Mouse (Mus musculus) lung, postnatal 4 days (tissue): ENCODE results near the gene Etv1.

Source experiments
- DNase-seq, 2 experiments: peaks; one replicate each; pipeline ENCODE4 v3.0.0; 2021

Gene Etv1

DNA sequence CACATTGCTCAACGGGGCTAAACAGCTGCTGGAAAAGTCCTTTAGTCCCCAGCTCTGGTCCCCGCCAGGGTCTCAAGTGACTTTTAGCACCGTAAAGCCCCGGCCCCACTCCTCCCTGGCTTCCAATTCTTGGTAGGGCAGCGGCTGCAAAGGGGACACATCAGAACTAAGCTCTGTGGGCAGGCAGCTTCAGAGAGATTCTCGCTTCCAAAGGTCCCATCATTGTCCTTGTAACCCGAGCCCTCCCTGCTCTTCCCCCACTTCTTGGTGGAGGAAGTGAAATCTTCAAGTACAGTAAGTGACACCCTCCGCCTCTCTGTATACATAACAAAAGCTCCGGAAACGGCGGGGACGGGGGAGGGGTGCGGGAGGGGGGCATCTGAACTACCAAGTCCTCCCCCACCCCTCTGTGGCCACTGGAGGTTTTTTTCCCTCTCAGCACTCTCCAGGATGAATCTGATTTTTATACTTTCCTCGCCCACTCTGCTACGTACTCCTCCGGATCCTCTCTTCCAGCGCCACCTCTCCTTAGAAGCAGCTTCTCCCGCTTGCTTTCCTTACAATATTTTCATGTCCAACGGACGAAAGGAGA, at the start of gene Etv1:
TSS of gene Etv1 (plus strand) at position 195 of the 592 bp plus-strand sequence.
- peak; percentile 72 to 82 for DNase-seq

DNA sequence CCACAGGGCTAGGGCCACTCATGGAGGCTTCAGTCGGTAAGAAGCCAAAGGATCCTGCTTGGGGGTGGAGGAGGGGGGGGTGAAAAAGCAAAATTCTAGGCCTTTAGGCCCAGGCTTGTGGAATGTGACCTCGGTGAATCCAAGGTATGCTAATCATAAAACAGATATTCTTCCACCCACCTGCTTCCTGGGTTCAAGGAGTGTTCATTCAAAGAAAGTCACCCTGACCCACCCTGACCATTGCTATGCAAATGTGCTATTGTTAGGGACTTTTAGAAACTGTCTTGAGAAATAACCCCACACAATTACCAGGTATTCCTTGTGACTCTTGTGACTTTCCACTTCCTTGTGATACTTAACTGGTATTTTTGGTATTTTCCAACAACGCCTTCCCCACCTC, 49.5 kb upstream of the Etv1 start:
- no peak for DNase-seq

DNA sequence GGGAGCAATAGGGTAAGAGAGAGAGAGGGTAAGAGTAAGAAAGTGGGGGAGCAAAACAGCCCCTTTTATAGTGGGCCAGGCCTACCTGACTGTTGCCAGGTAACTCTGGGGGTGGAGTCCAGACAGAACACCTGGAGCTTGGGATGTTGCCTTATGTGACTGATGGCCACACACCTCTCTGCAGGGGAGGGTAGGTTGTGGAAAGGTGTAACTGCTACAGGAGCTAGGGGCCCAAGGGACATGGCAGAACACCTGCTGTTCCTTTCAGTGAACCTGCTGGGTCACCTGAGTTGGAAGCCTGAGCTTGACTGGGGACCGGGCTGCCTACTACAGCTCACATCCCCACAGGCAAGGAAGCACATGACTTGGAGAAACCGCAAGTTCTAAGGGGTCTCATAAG, 48.4 kb upstream of the Etv1 start:
- DNase-seq, result no peak

DNA sequence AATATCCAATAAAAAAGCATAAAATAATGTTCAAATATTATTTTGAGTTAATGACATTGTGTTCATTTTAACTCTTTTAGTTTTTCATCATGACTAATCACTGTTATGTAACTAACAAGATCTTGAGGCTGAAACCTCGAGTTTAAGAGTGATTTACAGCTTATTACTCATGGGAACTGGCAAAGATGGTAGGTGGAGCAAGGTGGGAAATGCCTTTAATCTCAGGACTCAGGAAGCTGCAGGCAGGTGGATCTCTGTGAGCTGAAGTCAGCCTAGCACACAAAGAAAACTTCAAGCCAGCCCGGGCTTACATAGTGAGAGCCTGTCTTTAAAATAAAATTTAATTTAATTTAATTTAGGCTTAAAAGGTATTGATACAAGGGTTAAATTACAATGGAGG, 19.9 kb upstream of the Etv1 start:
- no peak for DNase-seq

DNA sequence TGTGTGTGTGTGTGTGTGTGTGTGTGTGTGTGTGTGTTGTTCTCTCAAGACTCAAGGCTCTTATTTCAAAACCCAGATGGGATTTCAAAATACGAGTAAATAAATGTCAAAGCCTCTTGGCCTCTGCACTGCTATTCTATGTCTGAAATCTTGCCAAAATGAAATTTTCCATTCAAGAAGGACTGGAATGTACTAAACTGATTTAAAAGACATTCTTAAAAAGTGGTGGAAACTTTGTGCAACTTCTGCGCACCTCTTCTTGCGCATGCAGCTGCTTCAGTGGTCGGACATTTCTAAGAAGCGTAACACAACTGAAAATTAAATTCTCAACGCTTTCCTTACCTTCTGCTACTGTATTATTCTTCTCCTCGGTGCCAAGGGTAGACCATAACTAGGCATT, 1.9 kb upstream of the Etv1 start:
- DNase-seq, result peak; percentile 28 to 46

DNA sequence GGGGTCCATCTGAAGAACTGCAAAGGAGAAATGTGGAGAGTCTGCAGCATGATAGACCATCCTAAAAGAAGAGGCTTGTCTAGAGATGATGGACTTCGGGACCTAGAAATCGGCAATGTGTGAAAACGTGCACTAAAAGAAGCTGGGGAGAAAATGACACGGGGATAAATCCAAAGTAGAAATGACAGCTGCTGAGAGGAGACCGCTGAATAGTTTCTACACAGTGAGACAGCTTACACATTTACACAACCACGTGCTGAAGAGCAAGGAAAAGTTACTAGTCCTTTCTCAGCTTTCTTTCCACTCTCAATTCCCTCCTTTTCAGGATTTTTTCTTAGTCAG, 1.3 kb upstream of the Etv1 start:
- DNase-seq, result no peak

DNA sequence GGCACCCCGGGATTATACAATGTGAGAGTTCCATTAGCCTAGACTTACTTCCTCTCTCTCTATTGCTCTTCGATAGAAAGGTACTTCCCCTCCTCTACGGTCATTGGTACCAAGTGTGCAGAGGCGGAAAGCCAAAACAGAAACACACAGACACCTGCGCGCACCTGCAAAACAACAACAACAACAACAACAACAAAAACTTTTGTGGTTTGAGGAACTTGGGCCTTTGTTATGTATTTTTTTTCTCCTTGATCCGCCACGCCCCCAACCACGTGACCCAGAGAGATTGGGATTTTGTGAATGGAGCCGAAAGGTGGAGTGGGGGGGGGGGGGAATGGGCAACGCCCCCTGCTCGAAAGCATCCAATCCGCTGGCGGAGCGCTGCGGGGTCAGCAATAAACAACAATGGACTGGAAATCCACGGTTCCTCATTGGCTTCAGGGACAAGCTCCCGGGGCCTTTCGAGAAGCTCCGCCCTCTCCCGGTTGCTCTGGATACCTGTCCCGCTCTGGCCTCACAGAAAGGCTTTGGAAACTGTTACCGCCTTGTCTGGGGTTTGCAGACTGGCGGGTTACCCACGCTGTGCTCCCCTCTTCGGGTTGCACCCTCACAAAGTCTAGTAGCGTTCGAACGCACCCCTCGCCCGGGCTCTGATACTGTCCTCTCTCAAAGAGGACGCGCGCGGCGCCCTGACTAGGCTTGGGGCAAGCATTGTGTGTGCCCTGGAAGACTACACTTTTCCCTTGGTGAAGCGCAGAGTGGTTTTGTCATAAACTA, 693 bp upstream of the Etv1 start:
- peak; percentile 87 to 94 for DNase-seq

DNA sequence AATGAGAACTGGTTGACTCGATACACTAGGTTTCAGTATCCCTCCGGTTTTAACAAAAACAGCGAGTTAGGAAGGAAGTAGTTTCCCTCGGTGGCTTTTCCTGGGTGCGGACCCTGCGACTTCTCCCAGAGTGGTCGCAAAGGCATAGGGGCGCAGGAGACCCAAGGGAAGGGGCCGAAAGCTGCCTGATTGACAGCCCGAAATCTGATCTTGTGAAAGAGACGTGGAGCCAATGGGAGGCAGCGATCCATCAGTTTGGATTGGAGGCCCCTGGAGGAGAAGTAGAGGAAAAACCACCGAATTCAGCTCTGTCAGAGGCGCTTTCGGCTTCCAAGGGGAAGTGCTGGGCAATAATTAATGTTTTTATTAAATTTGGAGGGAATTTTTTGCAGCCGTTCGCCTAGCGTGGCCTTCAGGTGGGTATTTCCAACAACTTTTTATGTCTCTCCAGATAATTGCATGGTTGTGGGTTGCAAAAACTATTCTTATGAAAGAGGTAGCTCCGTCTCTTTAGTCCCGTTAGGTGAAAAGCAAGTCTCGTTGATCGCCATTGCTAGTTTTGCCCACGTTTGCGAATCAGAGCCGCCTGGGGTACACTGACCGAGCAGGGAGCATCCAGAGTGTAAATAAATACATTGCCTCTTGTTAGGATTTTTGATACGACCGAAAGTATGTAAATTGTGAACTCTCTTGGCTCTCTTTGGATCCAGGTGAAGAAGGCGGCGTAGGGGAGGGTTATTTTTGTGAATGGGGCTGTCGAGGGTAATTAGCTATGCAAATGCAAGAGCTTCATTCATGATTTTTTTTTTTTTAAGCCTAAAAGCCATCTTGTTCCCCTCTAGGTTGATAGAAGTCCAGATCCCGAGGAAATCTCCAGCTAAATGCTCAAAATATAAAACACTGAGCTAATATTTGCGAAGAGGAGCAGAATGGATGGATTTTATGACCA, 1.1 kb downstream of the Etv1 start:
- peak; percentile 76 to 81 for DNase-seq

DNA sequence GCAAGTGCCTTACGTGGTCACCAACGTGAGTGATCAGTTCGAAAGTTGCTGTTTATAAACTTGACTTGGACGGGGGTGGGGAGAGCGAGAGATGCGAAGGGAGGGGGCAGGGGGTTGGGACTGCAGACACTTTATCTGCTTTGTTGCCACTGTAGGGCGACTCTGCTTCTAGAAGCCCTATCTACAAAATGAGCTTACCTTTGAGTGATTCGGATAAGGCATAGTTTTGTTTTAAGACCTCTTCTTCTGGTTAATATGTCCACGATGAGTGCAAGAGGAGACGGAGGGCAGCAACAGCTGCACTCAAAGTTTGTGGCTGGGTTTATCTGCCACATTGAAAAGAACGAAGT, 1.8 kb downstream of the Etv1 start:
- peak; percentile 32 to 34 for DNase-seq

DNA sequence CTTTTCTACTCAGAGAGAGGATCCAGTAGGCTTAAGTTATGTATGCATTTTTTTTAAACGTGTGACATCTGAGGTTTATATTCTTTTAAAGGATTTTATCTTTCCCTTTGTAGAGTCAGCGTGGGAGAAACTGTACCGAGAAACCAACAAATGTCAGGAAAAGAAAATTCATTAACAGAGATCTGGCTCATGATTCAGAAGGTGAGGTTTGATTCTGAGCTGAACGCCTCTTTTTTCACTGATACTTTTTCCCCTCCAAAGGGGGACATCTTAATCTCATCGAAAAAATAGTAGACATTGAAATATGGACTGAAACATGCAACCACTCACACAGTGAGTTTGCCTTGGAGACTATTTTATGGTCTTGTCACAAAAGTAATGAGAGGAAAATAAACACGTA, 2.5 kb downstream of the Etv1 start:
- DNase-seq, result no peak

DNA sequence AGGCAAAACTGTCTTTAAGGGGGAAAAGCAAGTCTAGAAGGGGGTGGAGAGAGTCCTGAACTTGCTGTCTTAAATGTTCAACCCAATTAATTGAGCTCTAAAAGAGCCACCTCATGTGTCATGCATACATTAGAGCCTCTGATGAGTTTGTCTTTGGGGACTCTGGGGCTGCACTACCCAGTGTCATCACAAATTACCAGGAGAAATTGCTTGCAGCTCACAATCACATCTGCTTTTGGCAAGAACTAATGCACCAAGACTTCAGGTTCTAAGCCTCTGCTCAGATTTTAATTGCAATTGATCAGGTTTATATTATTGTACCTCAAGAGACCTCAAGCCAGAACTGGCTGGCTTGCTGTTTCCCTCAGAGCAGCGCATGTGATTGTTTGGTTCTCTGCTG, 4.1 kb downstream of the Etv1 start:
- no peak for DNase-seq

DNA sequence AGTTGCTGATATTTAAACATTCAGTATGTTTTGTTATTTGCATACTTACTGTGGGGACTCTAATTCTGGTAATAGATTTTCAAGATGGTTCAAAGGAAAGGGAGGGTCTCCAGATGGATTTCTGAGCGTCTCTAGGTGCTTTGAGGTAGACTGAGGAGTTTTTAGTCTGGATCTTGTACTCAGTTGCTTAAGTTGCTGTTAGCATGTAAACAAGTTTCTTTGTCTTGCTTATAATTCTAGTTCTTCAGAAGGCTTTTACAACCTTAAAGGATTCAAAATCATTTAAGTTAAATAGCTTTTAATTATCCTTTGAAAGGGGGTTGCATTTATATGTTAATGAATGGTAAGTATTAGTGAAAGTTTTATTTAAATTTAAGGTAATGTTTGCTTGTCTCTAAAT, 5.0 kb downstream of the Etv1 start:
- DNase-seq, result no peak

DNA sequence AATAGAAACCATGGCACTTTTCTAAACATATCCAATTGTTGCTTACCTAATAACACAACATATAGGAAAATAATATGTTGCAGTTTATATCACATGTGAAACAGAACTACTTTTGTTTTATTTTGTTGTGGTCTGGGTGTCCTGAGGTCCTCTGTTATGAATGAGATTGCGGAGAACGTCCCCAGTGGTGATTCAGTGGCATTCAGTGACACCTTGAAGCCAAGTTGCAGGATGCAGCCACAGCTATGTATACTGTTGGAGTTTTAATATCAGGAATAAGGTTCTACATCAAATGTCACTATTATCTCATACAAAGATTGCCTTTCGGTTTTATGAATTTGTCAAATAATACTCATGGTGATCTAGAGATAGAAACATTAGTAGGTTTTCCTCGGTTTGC, 7.4 kb downstream of the Etv1 start:
- DNase-seq, result no peak

DNA sequence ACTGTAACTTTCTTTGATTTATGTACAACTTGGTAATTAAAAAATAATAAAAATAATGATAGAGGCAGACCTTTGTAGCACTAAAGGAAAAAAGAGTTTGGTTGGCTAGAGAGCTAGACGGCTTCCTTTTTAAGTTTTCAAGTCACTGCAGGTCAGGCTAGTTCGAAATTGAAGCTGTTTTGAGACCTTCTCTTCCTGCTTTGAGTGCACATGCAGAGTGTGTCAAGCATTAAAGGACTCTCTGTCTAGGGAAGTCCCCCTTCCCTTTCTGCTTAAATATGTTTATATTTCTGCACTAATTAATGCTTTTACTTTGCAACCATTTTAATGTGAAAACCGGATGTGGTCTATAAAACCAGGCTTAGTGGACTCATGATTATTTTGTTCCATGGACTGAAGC, 8.5 kb downstream of the Etv1 start:
- DNase-seq, result no peak

DNA sequence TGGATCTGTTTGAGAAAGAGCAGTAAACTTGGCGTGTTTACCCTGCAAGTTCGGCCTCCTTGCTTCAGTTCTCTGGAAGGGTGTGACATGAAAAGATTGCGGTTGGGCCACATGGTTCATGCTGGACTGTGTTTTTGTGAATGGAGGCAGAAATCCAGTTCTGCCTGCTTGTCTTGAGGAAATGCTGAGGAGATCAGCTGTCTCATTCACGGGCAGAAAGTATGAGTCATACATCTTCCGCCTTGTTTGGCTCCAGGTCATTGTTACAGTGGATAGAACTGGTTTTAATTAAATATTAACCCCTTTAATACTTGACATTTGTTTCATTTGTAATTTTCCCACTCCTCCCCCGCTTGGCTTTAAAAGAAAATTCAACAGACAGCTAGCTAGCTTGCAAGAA, 9.4 kb downstream of the Etv1 start:
- DNase-seq, result peak; percentile 54 to 66

DNA sequence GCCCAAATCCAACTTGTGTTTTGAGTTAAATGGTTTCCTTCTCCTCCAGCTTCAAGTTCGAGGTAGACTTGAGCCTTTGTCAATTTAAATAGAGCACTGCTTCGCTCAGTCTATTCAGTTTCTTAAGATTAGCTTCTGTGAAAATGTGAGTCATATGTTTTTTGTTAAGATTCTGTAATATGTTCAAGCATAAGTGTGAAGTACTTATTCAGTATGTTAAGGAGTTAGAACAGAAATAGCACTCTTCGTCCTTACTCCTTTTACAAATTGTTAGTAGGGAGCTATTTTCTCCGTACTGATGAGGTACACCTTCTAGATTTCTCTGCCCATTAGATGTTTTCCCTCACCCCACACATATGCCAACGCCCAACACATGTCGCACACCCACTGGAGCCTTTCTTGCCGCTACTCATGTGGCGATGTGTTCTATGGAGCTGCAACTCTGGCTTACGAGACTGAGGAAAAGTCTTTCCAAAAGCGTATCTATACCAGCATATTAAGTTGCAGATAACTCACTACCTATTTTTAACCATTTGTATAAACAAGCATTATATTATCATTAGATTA, 10.7 kb downstream of the Etv1 start:
- no peak for DNase-seq

DNA sequence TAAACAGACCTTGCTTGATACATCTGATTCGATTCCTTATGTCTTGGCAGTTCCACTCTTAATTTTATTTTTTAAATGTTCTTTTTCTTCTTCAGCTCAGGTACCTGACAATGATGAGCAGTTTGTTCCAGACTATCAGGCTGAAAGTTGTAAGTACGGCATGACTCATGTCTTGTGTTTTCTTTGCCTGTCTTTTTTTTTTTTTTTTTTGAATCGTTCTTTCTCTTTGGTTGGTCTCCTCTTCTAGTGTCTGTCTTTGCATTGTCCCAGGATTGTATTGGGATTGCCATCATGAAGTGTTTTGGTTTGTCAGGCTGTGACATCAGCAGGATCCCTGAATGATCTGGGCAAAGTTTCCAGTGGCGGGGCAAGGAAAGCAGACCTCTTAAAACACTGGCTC, 13.9 kb downstream of the Etv1 start:
- peak in 1 of 2 experiments; percentile 6 for DNase-seq

DNA sequence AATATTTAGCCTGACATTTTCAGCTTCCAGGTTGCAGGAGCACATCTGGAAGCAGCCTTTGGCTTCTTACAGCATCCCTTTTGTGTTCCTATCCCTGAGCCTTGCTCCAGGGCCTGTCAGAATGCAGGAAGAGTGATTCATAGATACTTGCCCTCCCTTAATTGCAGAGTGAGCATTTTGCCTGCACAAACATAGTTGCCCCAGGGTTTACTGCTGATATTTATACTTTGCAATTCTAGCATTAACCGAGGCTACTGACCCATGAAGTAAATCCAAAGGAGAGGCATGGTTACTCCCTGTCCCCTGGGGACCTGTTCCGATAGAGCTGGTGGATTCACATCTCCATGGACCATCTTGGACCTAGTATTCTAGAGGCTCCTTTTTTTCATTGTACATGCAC, 14.5 kb downstream of the Etv1 start:
- DNase-seq, result no peak

DNA sequence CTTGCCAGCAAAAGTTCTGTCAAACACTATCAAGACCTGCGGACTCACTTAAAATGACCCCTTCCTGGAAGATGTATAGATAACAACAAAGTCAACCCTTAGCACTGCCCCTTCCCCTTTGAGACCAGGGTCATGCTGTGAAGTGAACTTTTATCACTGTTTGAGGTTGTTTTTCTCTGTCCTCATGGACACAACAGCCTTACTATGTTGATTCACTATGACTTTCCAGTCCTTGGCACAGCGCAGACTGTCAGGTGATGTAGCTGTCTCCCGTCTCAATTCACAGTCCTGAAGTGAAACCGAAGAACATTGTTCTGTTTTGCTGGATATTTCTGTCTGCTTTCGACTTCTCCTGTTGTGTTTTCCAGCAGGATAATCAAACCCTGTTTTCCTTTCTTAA, 27.9 kb downstream of the Etv1 start:
- DNase-seq, result no peak

DNA sequence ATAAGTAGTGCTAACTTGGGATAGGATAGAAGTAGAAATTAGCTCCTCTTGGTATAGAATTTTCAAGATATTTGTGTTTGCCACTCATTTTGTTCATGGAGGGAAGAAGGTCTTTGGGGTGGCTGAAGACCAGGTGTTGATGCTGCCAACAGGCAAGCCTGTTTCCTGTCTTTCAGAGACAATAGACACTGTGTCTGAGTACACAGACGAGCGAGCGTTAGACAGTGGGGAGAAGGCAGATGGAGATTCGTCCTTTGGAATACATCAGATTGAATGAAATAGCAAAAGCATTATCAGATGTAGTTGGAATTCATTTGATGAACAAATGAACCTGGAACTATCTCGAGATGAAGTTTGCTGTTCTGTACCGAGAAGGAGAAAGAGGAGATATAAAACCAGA, 33.2 kb downstream of the Etv1 start:
- no peak for DNase-seq

DNA sequence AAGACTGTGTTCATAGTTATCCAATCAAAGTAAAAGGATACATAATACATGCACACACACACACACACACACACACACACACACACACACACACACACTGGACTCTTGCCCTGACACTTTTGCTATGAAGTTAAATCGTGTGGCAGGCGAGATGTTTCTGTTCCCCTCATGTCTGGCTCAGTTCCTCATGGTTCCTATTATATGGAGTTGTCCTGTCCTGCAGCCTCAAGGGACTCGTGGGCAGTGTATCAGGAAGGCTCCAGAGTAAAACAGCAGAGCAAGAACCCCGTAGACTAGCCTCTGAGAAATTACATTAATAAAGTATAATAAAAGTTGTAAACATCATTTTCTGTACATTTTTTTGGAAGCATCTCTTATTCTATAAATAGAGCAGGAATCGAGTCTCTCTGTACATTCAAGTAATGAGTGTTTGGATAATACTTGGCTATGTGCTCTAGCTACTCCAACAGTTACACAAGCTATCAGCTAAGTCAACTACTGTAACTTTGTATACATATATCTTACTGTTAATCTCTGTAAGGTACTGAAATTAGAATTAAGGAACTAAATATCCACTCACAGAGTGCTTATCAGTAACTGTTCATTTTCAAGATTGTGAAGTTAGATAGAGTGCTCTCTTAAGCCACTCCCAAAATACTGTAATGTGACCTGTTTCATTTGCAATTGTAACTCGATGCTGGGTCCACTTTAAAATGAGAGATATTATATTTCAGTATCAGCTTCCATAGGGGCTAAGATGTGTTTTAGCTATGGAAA, 35.0 kb downstream of the Etv1 start:
- no peak for DNase-seq

DNA sequence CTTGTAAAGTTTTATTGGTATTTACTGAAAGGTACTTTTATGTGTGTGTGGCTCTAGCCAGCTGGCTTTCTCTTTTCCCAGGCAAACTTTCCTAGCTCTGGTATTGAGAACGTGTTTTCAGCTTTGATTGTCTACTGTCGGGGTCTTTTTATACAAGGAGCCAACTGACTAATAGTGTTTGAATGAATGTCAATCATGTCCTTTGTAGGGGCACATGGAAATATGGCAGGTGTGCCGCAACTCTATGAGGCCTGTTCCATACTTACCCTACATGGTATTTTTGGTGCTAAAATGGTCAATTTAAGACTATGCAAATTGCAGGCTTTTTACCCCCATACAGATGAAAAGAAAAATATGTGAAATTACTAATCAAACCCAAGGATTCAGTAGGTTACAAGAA, 37.1 kb downstream of the Etv1 start:
- no peak for DNase-seq

DNA sequence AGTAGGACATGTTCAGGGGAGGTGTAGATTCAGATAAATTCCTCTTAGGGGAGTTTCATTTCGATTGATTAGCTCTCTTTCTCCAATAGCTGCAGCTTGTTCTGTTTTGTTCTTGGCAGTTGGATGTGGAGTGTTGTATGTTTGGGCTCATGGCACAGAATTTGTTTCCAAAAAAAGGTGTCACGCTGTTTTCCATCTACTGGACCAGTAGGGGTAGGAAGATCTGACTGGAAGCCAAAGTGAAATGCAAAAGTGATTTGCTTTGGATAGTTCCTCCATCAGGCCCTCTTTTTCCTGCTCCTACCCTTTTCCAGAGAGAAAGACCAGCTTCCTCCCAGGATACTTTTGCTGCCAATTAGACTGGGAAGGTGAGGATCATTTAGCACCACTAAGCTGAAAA, 39.1 kb downstream of the Etv1 start:
- DNase-seq, result no peak
